Comparison of ENCODE assay signal across 8 mouse cellular contexts in genomic region chr8:72136302-72136978, GRCm38 (mm10). TPM values are rescaled to one million over a fixed set of nuclear protein-coding genes. Genes with fewer than 3 reads are reported as not detected.
DNase-seq lines count a peak whose midpoint lies in the region; ATAC-seq and TF ChIP-seq lines count a peak whose summit lies in the region.

No protein-coding gene starts in this region.

- peak overlapping the region; percentile 81 for H3K4me2 ChIP-seq in forebrain, embryonic 12.5 days

- intact Hi-C loops in heart, postnatal 36 days (cut with DNase I) = loop anchor here (2.0 to 10.0 kb wide), 2 partner anchors 22 to 212 kb away; no protein-coding TSS in a partner anchor
- intact Hi-C loops in left cerebral cortex, postnatal 10 days (cut with DNase I) = no loop called here

- WGBS in forebrain, embryonic 12.5 days = 1% methylated on average over 18 of the region's 18 CpGs

- H3K4me1 ChIP-seq in E14TG2a.4 (replicated peaks; ENCODE audit: low read depth, low read length) = peaks cover 36% of the 10 kb centered on the region
- peaks cover 21% of the 10 kb centered on the region for H3K4me1 ChIP-seq in forebrain, embryonic 12.5 days

- H3K9ac ChIP-seq in forebrain, embryonic 12.5 days = peak overlapping the region; percentile 92

- peak overlapping the region; percentile 87 for H3K4me3 ChIP-seq in E14TG2a.4 (replicated peaks; ENCODE audit: low read length)
- peak overlapping the region; percentile 78 for H3K4me3 ChIP-seq in forebrain, embryonic 12.5 days (replicated peaks)

- H3K27ac ChIP-seq in forebrain, embryonic 12.5 days = peak overlapping the region; percentile 96

- H3K27me3 ChIP-seq in E14TG2a.4 (ENCODE audit: insufficient read depth, low read length) = peaks cover 9% of the 10 kb centered on the region
- H3K27me3 ChIP-seq in forebrain, embryonic 12.5 days = no peaks in the 10 kb centered on the region

- H3K9me3 ChIP-seq in E14TG2a.4 (ENCODE audit: low read length) = no peaks in the 10 kb centered on the region
- H3K9me3 ChIP-seq in forebrain, embryonic 12.5 days = no peaks in the 10 kb centered on the region

- TF ChIP-seq CTCF in E14TG2a.4 (conservative IDR thresholded peaks at IDR 0.05; ENCODE audit: low read length) = no peak

- ATAC-seq in forebrain, embryonic 12.5 days (ENCODE audit: low FRiP score) = peak; percentile 30; the same call in 1 of the 2 replicates
- peak; percentile 70 for ATAC-seq in megakaryocyte progenitor cell, adult 5-6 weeks (replicated peaks; ENCODE audit: poor library complexity)

- DNase-seq in adrenal gland, postnatal 14 days = peak; percentile 77
- peak; percentile 69 to 74 for DNase-seq in heart, postnatal 36 days
- peak; percentile 28 to 84 for DNase-seq in left cerebral cortex, postnatal 10 days (ENCODE audit: extremely low spot score in 1 of 2, low spot score in 2 of 2)
- peak; percentile 38 for DNase-seq in right cerebral cortex, postnatal 4 days
- DNase-seq in urinary bladder, postnatal 4 days (ENCODE audit: low spot score in 2 of 2) = peak; percentile 69 to 76

- H3K36me3 ChIP-seq in E14TG2a.4 (ENCODE audit: insufficient read depth, low read length) = peaks cover 32% of the 10 kb centered on the region
- H3K36me3 ChIP-seq in forebrain, embryonic 12.5 days (replicated peaks) = peaks cover 35% of the 10 kb centered on the region

RNA-seq across cellular contexts. Expression of gene Tpm4, which starts 1.7 kb away (rescaled TPM):
- 286 and 295 TPM in 2 replicates for total RNA-seq in adrenal gland, postnatal 14 days (2021)
- 416 and 424 TPM in 2 replicates for polyA plus RNA-seq in forebrain, embryonic 12.5 days (2016; fragmentation: Nextera tagmentation; extraction: Ambion mirVana)
- total RNA-seq in heart, postnatal 36 days (2021) = 10 to 100 TPM; 86.3 to 97.2 TPM
- 10 to 100 TPM; 45.4 to 46.6 TPM for total RNA-seq in left cerebral cortex, postnatal 10 days (2021)
- total RNA-seq in megakaryocyte progenitor cell, adult 5-6 weeks (2015) = 37.0 and 46.0 TPM in 2 replicates
- total RNA-seq in megakaryocyte progenitor cell, adult 5-6 weeks (2017) = 64.2 and 73.9 TPM in 2 replicates

RNA-seq across cellular contexts. Expression of gene Rab8a, which starts 24.6 kb away (rescaled TPM):
- total RNA-seq in adrenal gland, postnatal 14 days (2021) = 64.5 and 66.1 TPM in 2 replicates
- polyA plus RNA-seq in forebrain, embryonic 12.5 days (2016; fragmentation: Nextera tagmentation; extraction: Ambion mirVana) = 121 and 127 TPM in 2 replicates
- total RNA-seq in heart, postnatal 36 days (2021) = 10 to 100 TPM; 18.6 to 26.0 TPM
- 10 to 100 TPM; 42.6 to 46.7 TPM for total RNA-seq in left cerebral cortex, postnatal 10 days (2021)
- 34.3 and 47.3 TPM in 2 replicates for total RNA-seq in megakaryocyte progenitor cell, adult 5-6 weeks (2015)
- 329 and 425 TPM in 2 replicates for total RNA-seq in megakaryocyte progenitor cell, adult 5-6 weeks (2017)

RNA-seq across cellular contexts. Expression of gene Olfr374, which starts 29.6 kb away (rescaled TPM):
- total RNA-seq in adrenal gland, postnatal 14 days (2021) = not detected in 2 replicates
- 0.04 TPM in 1 of 2 replicates, not detected in the other for polyA plus RNA-seq in forebrain, embryonic 12.5 days (2016; fragmentation: Nextera tagmentation; extraction: Ambion mirVana)
- not detected for total RNA-seq in heart, postnatal 36 days (2021)
- total RNA-seq in left cerebral cortex, postnatal 10 days (2021) = not detected
- total RNA-seq in megakaryocyte progenitor cell, adult 5-6 weeks (2015) = not detected in 2 replicates
- total RNA-seq in megakaryocyte progenitor cell, adult 5-6 weeks (2017) = not detected in 2 replicates

RNA-seq across cellular contexts. Expression of gene Hsh2d, which starts 53.0 kb away (rescaled TPM):
- 0.94 TPM in 1 of 2 replicates, not detected in the other for total RNA-seq in adrenal gland, postnatal 14 days (2021)
- not detected in 2 replicates for polyA plus RNA-seq in forebrain, embryonic 12.5 days (2016; fragmentation: Nextera tagmentation; extraction: Ambion mirVana)
- total RNA-seq in heart, postnatal 36 days (2021) = not detected
- total RNA-seq in left cerebral cortex, postnatal 10 days (2021) = not detected
- total RNA-seq in megakaryocyte progenitor cell, adult 5-6 weeks (2015) = 6.6 and 8.7 TPM in 2 replicates
- total RNA-seq in megakaryocyte progenitor cell, adult 5-6 weeks (2017) = 4.5 and 5.9 TPM in 2 replicates

RNA-seq across cellular contexts. Expression of gene Olfr373, which starts 53.5 kb away (rescaled TPM):
- not detected in 2 replicates for total RNA-seq in adrenal gland, postnatal 14 days (2021)
- not detected in 2 replicates for polyA plus RNA-seq in forebrain, embryonic 12.5 days (2016; fragmentation: Nextera tagmentation; extraction: Ambion mirVana)
- not detected for total RNA-seq in heart, postnatal 36 days (2021)
- not detected for total RNA-seq in left cerebral cortex, postnatal 10 days (2021)
- not detected in 2 replicates for total RNA-seq in megakaryocyte progenitor cell, adult 5-6 weeks (2015)
- not detected in 2 replicates for total RNA-seq in megakaryocyte progenitor cell, adult 5-6 weeks (2017)

Comparison
In these comparisons a context has a peak if more than half of its experiments do, and no peak if none do; other contexts are left out.
1. Peak in every context shown above with its lines: DNase-seq, ATAC-seq, H3K4me3 ChIP-seq and H3K27ac ChIP-seq.